Comparison of ENCODE assay signal across 12 mouse cellular contexts in genomic region chr11:49247255-49247654, GRCm38 (mm10). TPM values are rescaled to one million over a fixed set of nuclear protein-coding genes. Genes with fewer than 3 reads are reported as not detected.
DNase-seq lines count a peak whose midpoint lies in the region; ATAC-seq lines count a peak whose summit lies in the region.
"Had no signal": no experiment of that assay in that cellular context is flagged by ENCODE, and none has a peak within 500 bp of the region (broad histone marks: within the 10 kb centered on the region; RNA-seq: fewer than 3 reads in every experiment).

No protein-coding gene starts in this region.

- peaks cover 96% of the 10 kb centered on the region for H3K4me1 ChIP-seq in erythroblast, embryonic 14.5 days (ENCODE audit: control insufficient read depth)
- peaks cover 65% of the 10 kb centered on the region for H3K4me1 ChIP-seq in lung, embryonic 16.5 days (replicated peaks; ENCODE audit: control insufficient read depth, insufficient read depth, low read length)
- peaks cover 90% of the 10 kb centered on the region for H3K4me1 ChIP-seq in liver, embryonic 12.5 days

- H3K9me3 ChIP-seq in erythroblast, embryonic 14.5 days (ENCODE audit: control insufficient read depth, low read length), result no peaks in the 10 kb centered on the region
- no peaks in the 10 kb centered on the region for H3K9me3 ChIP-seq in lung, embryonic 16.5 days (ENCODE audit: control insufficient read depth, low read length)
- no peaks in the 10 kb centered on the region for H3K9me3 ChIP-seq in liver, embryonic 12.5 days (replicated peaks)

- no peaks in the 10 kb centered on the region for H3K27me3 ChIP-seq in erythroblast, embryonic 14.5 days (ENCODE audit: control insufficient read depth)
- H3K27me3 ChIP-seq in lung, embryonic 16.5 days (ENCODE audit: control insufficient read depth, insufficient read depth, low read depth, low read length), result no peaks in the 10 kb centered on the region
- no peaks in the 10 kb centered on the region for H3K27me3 ChIP-seq in liver, embryonic 12.5 days (replicated peaks)

- peaks cover 19% of the 10 kb centered on the region for H3K36me3 ChIP-seq in erythroblast, embryonic 14.5 days (ENCODE audit: control insufficient read depth)
- H3K36me3 ChIP-seq in lung, embryonic 16.5 days (ENCODE audit: control insufficient read depth, insufficient read depth, low read length), result no peaks in the 10 kb centered on the region
- H3K36me3 ChIP-seq in liver, embryonic 12.5 days, result peaks cover 6% of the 10 kb centered on the region

- H3K9ac ChIP-seq in lung, embryonic 16.5 days (ENCODE audit: low read length), result 0 out of 2 replicates have a peak overlapping the region, but pooled peaks have one; percentile 22
- peak overlapping the region; percentile 5; the same call in 1 of the 2 replicates for H3K9ac ChIP-seq in liver, embryonic 12.5 days

- ATAC-seq in erythroblast, adult 5-6 weeks (replicated peaks; ENCODE audit: low FRiP score, poor library complexity, severe bottlenecking), result no peak
- ATAC-seq in lung, embryonic 16.5 days (ENCODE audit: low read depth), result no peak
- ATAC-seq in liver, embryonic 12.5 days, result no peak
- ATAC-seq in megakaryocyte progenitor cell, adult 5-6 weeks (replicated peaks; ENCODE audit: poor library complexity), result no peak
- ATAC-seq: inflammation-experienced regulatory T-cells, adult 6 months had no signal

- H3K4me3 ChIP-seq in erythroblast, embryonic 14.5 days (replicated peaks), result peak overlapping the region; percentile 16
- no peak overlapping the region for H3K4me3 ChIP-seq in lung, embryonic 16.5 days (ENCODE audit: low read length)
- 0 out of 2 replicates have a peak overlapping the region, but pooled peaks have one; percentile 71 for H3K4me3 ChIP-seq in liver, embryonic 12.5 days

- H3K27ac ChIP-seq in lung, embryonic 16.5 days (ENCODE audit: low read length), result peak overlapping the region; percentile 93
- peak overlapping the region; percentile 17 for H3K27ac ChIP-seq in liver, embryonic 12.5 days

- WGBS in lung, embryonic 16.5 days, result 35% methylated on average over 2 of the region's 2 CpGs
- 61% methylated on average over 2 of the region's 2 CpGs for WGBS in liver, embryonic 12.5 days (ENCODE audit: insufficient replicate concordance)

- no peak for DNase-seq in lung, postnatal 25 days (ENCODE audit: low spot score)
- peak; percentile 40 to 55 for DNase-seq in thymus, postnatal 10 days (ENCODE audit: low spot score in 2 of 2)
- no peak for DNase-seq in ovary, postnatal 10 days (ENCODE audit: low spot score)
- DNase-seq: adrenal gland, adult 8-10 months; lung, postnatal 10 days had no signal

- peak overlapping the region; percentile 3; the same call in 1 of the 2 replicates for H3K4me2 ChIP-seq in lung, embryonic 16.5 days (ENCODE audit: low read depth, low read length)
- peak overlapping the region; percentile 91 for H3K4me2 ChIP-seq in liver, embryonic 12.5 days

RNA-seq across cellular contexts. Expression of gene Mgat1, which starts 3.3 kb away (rescaled TPM):
- 6.7 and 7.3 TPM in 2 replicates for polyA plus RNA-seq in erythroblast, embryonic 14.5 days (2012)
- total RNA-seq in erythroblast, adult 5-6 weeks (2015; ENCODE audit: low replicate concordance), result 9.0 and 10.2 TPM in 2 replicates
- total RNA-seq in erythroblast, adult 5-6 weeks (2017; ENCODE audit: low replicate concordance), result 11.4 and 17.0 TPM in 2 replicates
- polyA plus RNA-seq in lung, embryonic 16.5 days (2015; fragmentation: Nextera tagmentation; extraction: Ambion mirVana), result 73.0 and 78.9 TPM in 2 replicates
- polyA plus RNA-seq in liver, embryonic 12.5 days (2016; fragmentation: Nextera tagmentation; extraction: Ambion mirVana), result 35.4 and 35.7 TPM in 2 replicates
- 36.3 and 40.9 TPM in 2 replicates for total RNA-seq in megakaryocyte progenitor cell, adult 5-6 weeks (2015)
- 54.2 and 61.9 TPM in 2 replicates for total RNA-seq in megakaryocyte progenitor cell, adult 5-6 weeks (2017)

RNA-seq across cellular contexts. Expression of gene Olfr1393, which starts 30.8 kb away (rescaled TPM):
- polyA plus RNA-seq in erythroblast, embryonic 14.5 days (2012), result not detected in 2 replicates
- not detected in 2 replicates for total RNA-seq in erythroblast, adult 5-6 weeks (2015; ENCODE audit: low replicate concordance)
- not detected in 2 replicates for total RNA-seq in erythroblast, adult 5-6 weeks (2017; ENCODE audit: low replicate concordance)
- polyA plus RNA-seq in lung, embryonic 16.5 days (2015; fragmentation: Nextera tagmentation; extraction: Ambion mirVana), result 0.05 TPM in 1 of 2 replicates, not detected in the other
- polyA plus RNA-seq in liver, embryonic 12.5 days (2016; fragmentation: Nextera tagmentation; extraction: Ambion mirVana), result 0.05 and 0.10 TPM in 2 replicates
- total RNA-seq in megakaryocyte progenitor cell, adult 5-6 weeks (2015), result 0.05 TPM in 2 replicates
- not detected in 2 replicates for total RNA-seq in megakaryocyte progenitor cell, adult 5-6 weeks (2017)
- total RNA-seq: adrenal gland, adult 8-10 months had no signal
- polyA plus RNA-seq: C2C12; inflammation-experienced regulatory T-cells, adult 6 months had no signal

RNA-seq across cellular contexts. Expression of gene Olfr1392, which starts 37.8 kb away (rescaled TPM):
- 0.01 TPM in 1 of 2 replicates, not detected in the other for polyA plus RNA-seq in erythroblast, embryonic 14.5 days (2012)
- total RNA-seq in erythroblast, adult 5-6 weeks (2015; ENCODE audit: low replicate concordance), result not detected in 2 replicates
- total RNA-seq in erythroblast, adult 5-6 weeks (2017; ENCODE audit: low replicate concordance), result not detected in 2 replicates
- 0.14 TPM in 1 of 2 replicates, not detected in the other for polyA plus RNA-seq in lung, embryonic 16.5 days (2015; fragmentation: Nextera tagmentation; extraction: Ambion mirVana)
- polyA plus RNA-seq in liver, embryonic 12.5 days (2016; fragmentation: Nextera tagmentation; extraction: Ambion mirVana), result not detected in 2 replicates
- not detected in 2 replicates for total RNA-seq in megakaryocyte progenitor cell, adult 5-6 weeks (2015)
- total RNA-seq in megakaryocyte progenitor cell, adult 5-6 weeks (2017), result not detected in 2 replicates
- total RNA-seq: adrenal gland, adult 8-10 months had no signal
- polyA plus RNA-seq: C2C12; inflammation-experienced regulatory T-cells, adult 6 months had no signal

RNA-seq across cellular contexts. Expression of gene Zfp62, which starts 44.2 kb away (rescaled TPM):
- polyA plus RNA-seq in erythroblast, embryonic 14.5 days (2012), result 0.02 and 0.16 TPM in 2 replicates
- 18.6 and 25.4 TPM in 2 replicates for total RNA-seq in erythroblast, adult 5-6 weeks (2015; ENCODE audit: low replicate concordance)
- 14.8 and 28.9 TPM in 2 replicates for total RNA-seq in erythroblast, adult 5-6 weeks (2017; ENCODE audit: low replicate concordance)
- 35.8 and 38.2 TPM in 2 replicates for polyA plus RNA-seq in lung, embryonic 16.5 days (2015; fragmentation: Nextera tagmentation; extraction: Ambion mirVana)
- polyA plus RNA-seq in liver, embryonic 12.5 days (2016; fragmentation: Nextera tagmentation; extraction: Ambion mirVana), result 16.2 and 16.6 TPM in 2 replicates
- total RNA-seq in megakaryocyte progenitor cell, adult 5-6 weeks (2015), result 59.9 and 71.0 TPM in 2 replicates
- 78.4 and 133 TPM in 2 replicates for total RNA-seq in megakaryocyte progenitor cell, adult 5-6 weeks (2017)

RNA-seq across cellular contexts. Expression of gene Olfr10, which starts 57.3 kb away (rescaled TPM):
- polyA plus RNA-seq in erythroblast, embryonic 14.5 days (2012), result not detected in 2 replicates
- total RNA-seq in erythroblast, adult 5-6 weeks (2015; ENCODE audit: low replicate concordance), result not detected in 2 replicates
- not detected in 2 replicates for total RNA-seq in erythroblast, adult 5-6 weeks (2017; ENCODE audit: low replicate concordance)
- polyA plus RNA-seq in lung, embryonic 16.5 days (2015; fragmentation: Nextera tagmentation; extraction: Ambion mirVana), result not detected in 2 replicates
- polyA plus RNA-seq in liver, embryonic 12.5 days (2016; fragmentation: Nextera tagmentation; extraction: Ambion mirVana), result not detected in 2 replicates
- not detected in 2 replicates for total RNA-seq in megakaryocyte progenitor cell, adult 5-6 weeks (2015)
- total RNA-seq in megakaryocyte progenitor cell, adult 5-6 weeks (2017), result not detected in 2 replicates
- total RNA-seq: adrenal gland, adult 8-10 months had no signal
- polyA plus RNA-seq: C2C12; inflammation-experienced regulatory T-cells, adult 6 months had no signal

Comparison
In these comparisons a context has a peak if more than half of its experiments do, and no peak if none do; other contexts are left out.
1. DNase-seq: peak in thymus, postnatal 10 days (2 of 2); none in lung, postnatal 25 days (single experiment) and ovary, postnatal 10 days (single experiment).